Mouse (Mus musculus): Measurements from ENCODE around the gene Otulin. TPM values are rescaled to one million over a fixed set of nuclear protein-coding genes. Genes with fewer than 3 reads are reported as not detected.

Otulin gene
- polyA plus RNA-seq, 1 experiment = 53.1 TPM

GRCm38 (mm10) chr15:27574992-27575781 is 55.3 kb downstream of the Otulin start:
- WGBS = 73% methylated on average over 8 of the region's 8 CpGs
- Histone ChIP-seq H3K4me1 (ENCODE audit: control insufficient read depth, insufficient read depth, insufficient read length) (peaks cover 11% of the 10 kb centered on the region; the same call in 1 of the 2 replicates), H3K27ac (ENCODE audit: insufficient read depth, low read length) (no peak overlapping the region), H3K36me3 (ENCODE audit: control insufficient read depth, insufficient read depth, low read length) (no peaks in the 10 kb centered on the region), H3K4me3 (ENCODE audit: extremely low read depth, insufficient read depth, insufficient read length) (no peak overlapping the region), H3K27me3 (ENCODE audit: control insufficient read depth, insufficient read depth, low read length) (no peaks in the 10 kb centered on the region)
- TF ChIP-seq CTCF (IDR thresholded peaks at IDR 0.05; ENCODE audit: extremely low read depth, insufficient read depth, insufficient read length, insufficient replicate concordance) = no peak
- no peak for TF ChIP-seq POLR2A (IDR thresholded peaks at IDR 0.05; ENCODE audit: low read depth, low read length)
- no peak for DNase-seq (ENCODE audit: low read depth in 1 of 2, low spot score in 2 of 2)

DNA sequence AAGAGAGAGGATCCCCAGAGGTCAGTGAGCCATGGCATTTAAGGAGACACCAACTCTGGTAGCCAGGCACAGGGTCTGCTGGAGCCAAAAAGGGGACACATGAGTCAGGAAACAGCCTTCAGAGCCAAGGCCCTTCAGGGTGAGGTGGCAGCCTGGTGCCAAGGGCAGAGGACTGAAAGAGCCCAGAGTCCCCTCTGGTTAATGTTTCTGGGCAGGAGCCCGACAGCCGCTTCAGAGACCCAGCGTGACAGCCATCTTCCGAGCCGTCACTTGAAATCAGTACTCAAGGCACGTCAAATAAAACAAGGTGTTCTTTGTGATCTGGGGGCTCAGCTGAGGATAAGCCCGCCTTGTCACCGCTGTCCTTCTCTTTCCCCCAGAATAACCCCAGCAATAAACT is 59.3 kb downstream of the Otulin start:
- H3K27me3 ChIP-seq (ENCODE audit: control insufficient read depth, insufficient read depth, low read length) = no peaks in the 10 kb centered on the region
- no peak overlapping the region for H3K27ac ChIP-seq (ENCODE audit: insufficient read depth, low read length)
- H3K4me3 ChIP-seq (ENCODE audit: extremely low read depth, insufficient read depth, insufficient read length) = no peak overlapping the region
- no peaks in the 10 kb centered on the region for H3K4me1 ChIP-seq (ENCODE audit: control insufficient read depth, insufficient read depth, insufficient read length)
- TF ChIP-seq CTCF (IDR thresholded peaks at IDR 0.05; ENCODE audit: extremely low read depth, insufficient read depth, insufficient read length, insufficient replicate concordance) (no peak), POLR2A (IDR thresholded peaks at IDR 0.05; ENCODE audit: low read depth, low read length) (no peak)
- 97% methylated on average over 8 of the region's 8 CpGs for WGBS
- DNase-seq (ENCODE audit: low read depth in 1 of 2, low spot score in 2 of 2) = no peak
- no peaks in the 10 kb centered on the region for H3K36me3 ChIP-seq (ENCODE audit: control insufficient read depth, insufficient read depth, low read length)

DNA sequence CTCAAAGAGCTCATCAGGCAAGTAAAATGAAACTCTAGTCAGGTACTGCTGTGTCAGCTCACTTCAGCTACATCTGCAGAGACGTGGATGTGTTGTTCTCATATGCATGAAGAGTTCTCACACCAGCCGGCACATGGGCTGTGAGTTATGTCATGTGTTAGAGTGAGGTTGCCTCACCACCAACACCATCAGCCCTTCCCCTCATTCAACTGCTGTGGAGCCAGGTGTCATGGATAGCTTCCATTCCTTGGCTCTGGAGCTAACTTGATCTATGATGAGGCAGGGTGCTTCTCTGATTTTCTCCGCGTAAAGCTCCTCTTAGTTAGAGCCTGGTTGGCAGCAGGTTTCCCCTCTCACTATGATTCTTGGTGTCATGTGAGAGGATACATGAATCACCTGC is 60.1 kb downstream of the Otulin start:
- no peak for DNase-seq (ENCODE audit: low read depth in 1 of 2, low spot score in 2 of 2)
- TF ChIP-seq POLR2A (IDR thresholded peaks at IDR 0.05; ENCODE audit: low read depth, low read length) = no peak
- TF ChIP-seq CTCF (IDR thresholded peaks at IDR 0.05; ENCODE audit: extremely low read depth, insufficient read depth, insufficient read length, insufficient replicate concordance) = no peak
- Histone ChIP-seq H3K36me3 (ENCODE audit: control insufficient read depth, insufficient read depth, low read length) (no peaks in the 10 kb centered on the region), H3K27ac (ENCODE audit: insufficient read depth, low read length) (no peak overlapping the region), H3K27me3 (ENCODE audit: control insufficient read depth, insufficient read depth, low read length) (no peaks in the 10 kb centered on the region), H3K4me1 (ENCODE audit: control insufficient read depth, insufficient read depth, insufficient read length) (no peaks in the 10 kb centered on the region), H3K4me3 (ENCODE audit: extremely low read depth, insufficient read depth, insufficient read length) (no peak overlapping the region)
- WGBS = 92% methylated on average over 4 of the region's 4 CpGs

GRCm38 (mm10) chr15:27569924-27570323 is 60.6 kb downstream of the Otulin start:
- no peak for DNase-seq (ENCODE audit: low read depth in 1 of 2, low spot score in 2 of 2)
- no peak overlapping the region for H3K27ac ChIP-seq (ENCODE audit: insufficient read depth, low read length)
- 83% methylated on average over 2 of the region's 2 CpGs for WGBS
- H3K27me3 ChIP-seq (ENCODE audit: control insufficient read depth, insufficient read depth, low read length) = no peaks in the 10 kb centered on the region
- no peaks in the 10 kb centered on the region for H3K36me3 ChIP-seq (ENCODE audit: control insufficient read depth, insufficient read depth, low read length)
- TF ChIP-seq CTCF (IDR thresholded peaks at IDR 0.05; ENCODE audit: extremely low read depth, insufficient read depth, insufficient read length, insufficient replicate concordance) = no peak
- TF ChIP-seq POLR2A (IDR thresholded peaks at IDR 0.05; ENCODE audit: low read depth, low read length) = no peak
- H3K4me3 ChIP-seq (ENCODE audit: extremely low read depth, insufficient read depth, insufficient read length) = no peak overlapping the region
- H3K4me1 ChIP-seq (ENCODE audit: control insufficient read depth, insufficient read depth, insufficient read length) = no peaks in the 10 kb centered on the region

DNA sequence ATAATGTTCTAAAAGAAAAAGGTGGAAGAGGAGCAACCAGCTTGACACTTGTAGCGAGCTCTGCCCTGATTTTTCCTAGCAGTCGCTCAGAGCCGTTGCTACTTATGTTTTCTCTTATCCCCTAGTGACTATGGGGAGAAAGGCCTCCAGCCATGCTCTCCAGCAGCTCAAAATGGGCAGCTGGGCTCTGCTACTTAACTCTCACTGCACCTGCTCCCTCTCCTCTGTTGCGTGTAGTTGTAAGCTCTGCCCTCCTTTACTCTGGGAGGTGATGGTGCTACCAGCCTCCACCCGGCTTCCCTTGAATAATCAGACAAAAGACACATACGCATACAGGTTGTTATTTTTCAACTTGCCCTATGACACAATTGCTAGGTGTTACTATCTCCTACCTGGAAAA is 62.1 kb downstream of the Otulin start:
- Histone ChIP-seq H3K27ac (ENCODE audit: insufficient read depth, low read length) (no peak overlapping the region), H3K36me3 (ENCODE audit: control insufficient read depth, insufficient read depth, low read length) (0 out of 2 replicates have a peak, but pooled peaks cover 2% of the 10 kb centered on the region), H3K4me3 (ENCODE audit: extremely low read depth, insufficient read depth, insufficient read length) (no peak overlapping the region), H3K27me3 (ENCODE audit: control insufficient read depth, insufficient read depth, low read length) (no peaks in the 10 kb centered on the region), H3K4me1 (ENCODE audit: control insufficient read depth, insufficient read depth, insufficient read length) (no peaks in the 10 kb centered on the region)
- TF ChIP-seq CTCF (IDR thresholded peaks at IDR 0.05; ENCODE audit: extremely low read depth, insufficient read depth, insufficient read length, insufficient replicate concordance) (no peak), POLR2A (IDR thresholded peaks at IDR 0.05; ENCODE audit: low read depth, low read length) (no peak)
- no peak for DNase-seq (ENCODE audit: low read depth in 1 of 2, low spot score in 2 of 2)
- whole genome bisulfite sequencing = 93% methylated on average over 6 of the region's 6 CpGs

DNA sequence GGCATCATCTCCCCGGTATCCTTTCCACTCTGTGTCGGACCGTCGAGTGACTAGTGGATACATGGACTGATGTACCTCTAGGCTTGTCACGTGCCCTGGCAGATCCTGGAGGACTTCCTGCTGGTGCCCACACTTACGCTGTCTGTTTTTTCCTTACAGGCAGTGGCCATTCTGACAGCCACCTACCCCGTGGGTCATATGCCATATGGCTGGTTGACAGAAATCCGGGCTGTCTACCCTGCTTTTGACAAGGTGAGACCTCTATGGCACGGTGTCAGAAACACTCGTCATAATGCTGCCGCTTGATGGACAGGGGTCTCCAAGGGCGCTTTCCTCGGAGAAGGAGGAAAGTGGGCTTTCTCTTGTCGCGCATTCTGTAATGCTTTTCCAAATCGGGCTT is 63.1 kb downstream of the Otulin start:
- TF ChIP-seq CTCF (IDR thresholded peaks at IDR 0.05; ENCODE audit: extremely low read depth, insufficient read depth, insufficient read length, insufficient replicate concordance) = no peak
- no peak for TF ChIP-seq POLR2A (IDR thresholded peaks at IDR 0.05; ENCODE audit: low read depth, low read length)

GRCm38 (mm10) chr15:27565626-27566185 is 64.8 kb downstream of the Otulin start:
- no peak overlapping the region for H3K27ac ChIP-seq (ENCODE audit: insufficient read depth, low read length)
- no peaks in the 10 kb centered on the region for H3K4me1 ChIP-seq (ENCODE audit: control insufficient read depth, insufficient read depth, insufficient read length)
- peaks cover 2% of the 10 kb centered on the region for H3K36me3 ChIP-seq (ENCODE audit: control insufficient read depth, insufficient read depth, low read length)
- 96% methylated on average over 10 of the region's 10 CpGs for WGBS
- H3K4me3 ChIP-seq (ENCODE audit: extremely low read depth, insufficient read depth, insufficient read length) = no peak overlapping the region
- DNase-seq (ENCODE audit: low read depth in 1 of 2, low spot score in 2 of 2) = no peak
- no peaks in the 10 kb centered on the region for H3K27me3 ChIP-seq (ENCODE audit: control insufficient read depth, insufficient read depth, low read length)
- no peak for TF ChIP-seq CTCF (IDR thresholded peaks at IDR 0.05; ENCODE audit: extremely low read depth, insufficient read depth, insufficient read length, insufficient replicate concordance)
- no peak for TF ChIP-seq POLR2A (IDR thresholded peaks at IDR 0.05; ENCODE audit: low read depth, low read length)

More for the DNA sequence above, 63.1 kb downstream of the Otulin start:
- Histone ChIP-seq H3K27ac (ENCODE audit: insufficient read depth, low read length) (no peak overlapping the region), H3K4me3 (ENCODE audit: extremely low read depth, insufficient read depth, insufficient read length) (no peak overlapping the region), H3K27me3 (ENCODE audit: control insufficient read depth, insufficient read depth, low read length) (no peaks in the 10 kb centered on the region), H3K36me3 (ENCODE audit: control insufficient read depth, insufficient read depth, low read length) (peaks cover 2% of the 10 kb centered on the region; the same call in 1 of the 2 replicates), H3K4me1 (ENCODE audit: control insufficient read depth, insufficient read depth, insufficient read length) (no peaks in the 10 kb centered on the region)
- WGBS = 94% methylated on average over 16 of the region's 16 CpGs
- DNase-seq (ENCODE audit: low read depth in 1 of 2, low spot score in 2 of 2) = no peak
